In genomic region chr4:80027876-80028275, GRCm38 (mm10) we compare ENCODE assay signal across 31 mouse cellular contexts.
"Had no signal": no experiment of that assay in that cellular context is flagged by ENCODE, and none has a peak within 500 bp of the region (broad histone marks: within the 10 kb centered on the region; RNA-seq: fewer than 3 reads in every experiment).

No protein-coding gene starts in this region.

- H3K9ac ChIP-seq: limb, embryonic 12.5 days; limb, embryonic 13.5 days; limb, embryonic 15.5 days; liver, embryonic 12.5 days; liver, embryonic 13.5 days; liver, embryonic 14.5 days; liver, embryonic 15.5 days; liver, postnatal 0 days; lung, embryonic 14.5 days; lung, embryonic 15.5 days; midbrain, embryonic 12.5 days; midbrain, embryonic 13.5 days; midbrain, embryonic 15.5 days; neural tube, embryonic 12.5 days had no signal

- DNase-seq: left cerebral cortex, postnatal 4 days; liver; liver, embryonic 13.5 days; liver, postnatal 0 days; lung, adult 18-20 months; lung, adult 2 months; lung, embryonic 14.5 days; lung, postnatal 10 days; lung, postnatal 14 days; lung, postnatal 36 days; lung, postnatal 4 days; midbrain, embryonic 14.5 days had no signal

- H3K4me3 ChIP-seq: left cerebral cortex, adult 2 months; limb, embryonic 10.5 days; limb, embryonic 12.5 days; limb, embryonic 13.5 days; limb, embryonic 15.5 days; liver, embryonic 12.5 days; liver, embryonic 13.5 days; liver, embryonic 15.5 days; lung, embryonic 15.5 days; megakaryocyte, embryonic 14.5 days; midbrain, embryonic 12.5 days; midbrain, embryonic 13.5 days; midbrain, embryonic 15.5 days; myocyte; neural tube, embryonic 12.5 days had no signal

- H3K27me3 ChIP-seq: limb, embryonic 12.5 days; limb, embryonic 13.5 days; limb, embryonic 15.5 days; liver, embryonic 12.5 days; liver, embryonic 13.5 days; liver, embryonic 15.5 days; lung, embryonic 15.5 days; megakaryocyte, embryonic 14.5 days; midbrain, embryonic 12.5 days; midbrain, embryonic 13.5 days; midbrain, embryonic 15.5 days; neural tube, embryonic 12.5 days had no signal

- H3K4me1 ChIP-seq: limb, embryonic 10.5 days; limb, embryonic 12.5 days; limb, embryonic 13.5 days; limb, embryonic 15.5 days; liver, embryonic 12.5 days; liver, embryonic 13.5 days; liver, embryonic 15.5 days; lung, embryonic 15.5 days; megakaryocyte, embryonic 14.5 days; midbrain, embryonic 12.5 days; midbrain, embryonic 13.5 days; midbrain, embryonic 15.5 days; neural tube, embryonic 12.5 days had no signal

- H3K9me3 ChIP-seq: limb, embryonic 10.5 days; limb, embryonic 12.5 days; limb, embryonic 13.5 days; limb, embryonic 15.5 days; liver, embryonic 12.5 days; liver, embryonic 13.5 days; liver, embryonic 15.5 days; lung, embryonic 15.5 days; megakaryocyte, embryonic 14.5 days; midbrain, embryonic 12.5 days; midbrain, embryonic 13.5 days; midbrain, embryonic 15.5 days; neural tube, embryonic 12.5 days had no signal

- H3K27ac ChIP-seq: left cerebral cortex, adult 2 months; limb, embryonic 10.5 days; limb, embryonic 12.5 days; limb, embryonic 13.5 days; limb, embryonic 15.5 days; liver, embryonic 12.5 days; liver, embryonic 13.5 days; liver, embryonic 14.5 days; liver, embryonic 15.5 days; lung, embryonic 15.5 days; macrophage; midbrain, embryonic 12.5 days; midbrain, embryonic 13.5 days; midbrain, embryonic 15.5 days; neural tube, embryonic 12.5 days had no signal

- ATAC-seq: liver, embryonic 12.5 days; liver, postnatal 0 days; lung, postnatal 0 days; midbrain, embryonic 13.5 days; midbrain, embryonic 15.5 days; midbrain, embryonic 16.5 days had no signal

- H3K4me2 ChIP-seq: limb, embryonic 12.5 days; limb, embryonic 13.5 days; limb, embryonic 15.5 days; liver, embryonic 11.5 days; liver, embryonic 12.5 days; liver, embryonic 13.5 days; liver, embryonic 15.5 days; lung, embryonic 14.5 days; lung, embryonic 15.5 days; midbrain, embryonic 12.5 days; midbrain, embryonic 13.5 days; midbrain, embryonic 15.5 days; neural tube, embryonic 12.5 days had no signal

- H3K36me3 ChIP-seq: limb, embryonic 10.5 days; limb, embryonic 12.5 days; limb, embryonic 13.5 days; limb, embryonic 15.5 days; liver, embryonic 12.5 days; liver, embryonic 13.5 days; liver, embryonic 15.5 days; lung, embryonic 15.5 days; midbrain, embryonic 12.5 days; midbrain, embryonic 13.5 days; midbrain, embryonic 15.5 days; neural tube, embryonic 12.5 days had no signal
